Mouse (Mus musculus) kidney, adult 2 months (tissue): ENCODE data around the gene Phox2a. TPM values are rescaled to one million over a fixed set of nuclear protein-coding genes. Genes with fewer than 3 reads are reported as not detected.
A peak's percentile ranks its signal among the peaks of the same experiment; 100 is the strongest.

Experiments
- DNase-seq: peaks from one replicate; pipeline ENCODE4 v3.0.0; 2021
- H3K27ac ChIP-seq: fragments of 200-500 bp; 2 replicates; pipeline ENCODE4 v1.5.1; 2012; ENCODE audit warnings: low read depth, low read length, control low read depth, inconsistent platforms; ENCODE audit not compliant: insufficient read depth
- H3K27me3 ChIP-seq: fragments of 200-500 bp; replicated peaks from 2 replicates; pipeline ENCODE4 v1.6.1; 2012; ENCODE audit warnings: mild to moderate bottlenecking, moderate library complexity, low read length, inconsistent platforms; ENCODE audit not compliant: control insufficient read depth, insufficient read depth
- H3K36me3 ChIP-seq: fragments of 200-500 bp; 2 replicates; pipeline ENCODE4 v1.6.1; 2012; ENCODE audit warnings: mild to moderate bottlenecking, moderate library complexity, low read length, inconsistent platforms; ENCODE audit not compliant: control insufficient read depth, insufficient read depth
- H3K4me1 ChIP-seq: fragments of 200-500 bp; 2 replicates; pipeline ENCODE4 v1.6.1; 2011; ENCODE audit warnings: low read length; ENCODE audit not compliant: control insufficient read depth, insufficient read depth
- H3K4me3 ChIP-seq: fragments of 200-500 bp; 2 replicates; pipeline ENCODE4 v1.5.1; 2011; ENCODE audit warnings: mild to moderate bottlenecking, low read depth, low read length, control low read depth; ENCODE audit not compliant: insufficient read depth
- CTCF ChIP-seq: fragments of 200-500 bp; conservative IDR thresholded peaks from 2 replicates; pipeline ENCODE4 v1.5.1; 2011; ENCODE audit warnings: low read depth, mild to moderate bottlenecking, control low read depth, low read length, moderate library complexity, mixed read lengths; ENCODE audit not compliant: insufficient read depth, insufficient read length
- POLR2A ChIP-seq: fragments of 200-500 bp; IDR thresholded peaks from one replicate; pipeline ENCODE4 v1.6.1; 2011; ENCODE audit warnings: low read depth, low read length, control low read depth
- WGBS: fragments of 180-500 bp; shearing (Covaris S2); methylation state at CpG from one replicate; pipeline ENCODE4 v1.1.7; 2018; 5-methylcytosine and 5-hydroxymethylcytosine counted together
- polyA plus RNA-seq: library from polyadenylated mRNA; depleted of rRNA; stranded (reverse); fragments of >200 nt; gene quantifications from 2 replicates; pipeline ENCODE4 v1.2.3, GENCODE M21; 2012

Gene Phox2a
- polyA plus RNA-seq, 1 experiment: 0.20 TPM

DNA sequence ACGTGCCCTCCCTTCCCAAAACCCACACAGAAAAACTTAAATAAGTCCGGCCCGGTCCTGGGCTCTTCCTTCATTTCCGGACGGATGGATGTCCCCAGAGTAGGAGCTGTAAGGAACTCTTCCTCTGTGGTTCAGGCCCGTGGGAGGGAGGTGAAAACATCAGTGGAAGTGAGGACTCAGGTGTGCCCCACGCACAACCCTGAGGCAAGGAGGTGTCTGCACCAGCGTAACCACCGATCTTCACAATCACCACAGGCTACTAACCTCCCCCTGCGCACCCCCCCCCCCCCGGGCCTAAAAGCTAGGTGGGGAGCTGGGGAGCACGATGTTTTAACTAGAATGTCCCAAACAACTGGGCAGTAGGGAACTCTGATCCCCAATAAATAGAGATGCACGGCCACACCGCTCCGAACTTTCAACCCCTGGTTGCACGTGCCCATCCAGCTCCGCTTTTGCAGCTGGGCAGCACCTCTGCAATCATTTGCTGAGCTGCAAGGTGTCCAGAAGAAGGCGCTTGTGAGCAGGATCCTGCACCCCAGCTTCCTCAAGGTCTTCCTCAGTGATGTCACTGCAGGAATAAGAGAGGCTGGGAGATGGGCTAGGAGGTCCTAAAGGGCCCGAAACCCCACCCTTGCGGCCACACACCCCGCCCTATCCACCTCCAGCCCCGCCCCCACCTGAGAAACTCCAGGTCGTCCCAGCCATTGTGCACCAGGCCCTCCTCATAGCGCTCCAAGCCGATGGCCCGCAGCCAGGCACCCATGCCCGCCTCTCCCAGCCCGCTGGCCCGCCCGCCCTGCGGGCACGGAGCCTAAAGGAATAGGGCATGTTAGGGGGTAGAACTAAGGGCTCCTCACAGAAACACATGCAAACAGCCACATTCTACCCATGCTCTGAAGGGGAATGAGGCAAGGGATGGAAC, 5.0 kb downstream of the Phox2a start:
- Histone ChIP-seq H3K27me3 (peaks cover 7% of the 10 kb centered on the region), H3K4me3 (no peak overlapping the region), H3K36me3 (peaks cover 5% of the 10 kb centered on the region), H3K4me1 (peaks cover 5% of the 10 kb centered on the region; the same call in 1 of the 2 replicates), H3K27ac (no peak overlapping the region)
- DNase-seq: peak; percentile 70
- TF ChIP-seq CTCF: peak; percentile 58
- no peak for TF ChIP-seq POLR2A
- whole genome bisulfite sequencing: 44% methylated on average over 32 of the region's 32 CpGs

DNA sequence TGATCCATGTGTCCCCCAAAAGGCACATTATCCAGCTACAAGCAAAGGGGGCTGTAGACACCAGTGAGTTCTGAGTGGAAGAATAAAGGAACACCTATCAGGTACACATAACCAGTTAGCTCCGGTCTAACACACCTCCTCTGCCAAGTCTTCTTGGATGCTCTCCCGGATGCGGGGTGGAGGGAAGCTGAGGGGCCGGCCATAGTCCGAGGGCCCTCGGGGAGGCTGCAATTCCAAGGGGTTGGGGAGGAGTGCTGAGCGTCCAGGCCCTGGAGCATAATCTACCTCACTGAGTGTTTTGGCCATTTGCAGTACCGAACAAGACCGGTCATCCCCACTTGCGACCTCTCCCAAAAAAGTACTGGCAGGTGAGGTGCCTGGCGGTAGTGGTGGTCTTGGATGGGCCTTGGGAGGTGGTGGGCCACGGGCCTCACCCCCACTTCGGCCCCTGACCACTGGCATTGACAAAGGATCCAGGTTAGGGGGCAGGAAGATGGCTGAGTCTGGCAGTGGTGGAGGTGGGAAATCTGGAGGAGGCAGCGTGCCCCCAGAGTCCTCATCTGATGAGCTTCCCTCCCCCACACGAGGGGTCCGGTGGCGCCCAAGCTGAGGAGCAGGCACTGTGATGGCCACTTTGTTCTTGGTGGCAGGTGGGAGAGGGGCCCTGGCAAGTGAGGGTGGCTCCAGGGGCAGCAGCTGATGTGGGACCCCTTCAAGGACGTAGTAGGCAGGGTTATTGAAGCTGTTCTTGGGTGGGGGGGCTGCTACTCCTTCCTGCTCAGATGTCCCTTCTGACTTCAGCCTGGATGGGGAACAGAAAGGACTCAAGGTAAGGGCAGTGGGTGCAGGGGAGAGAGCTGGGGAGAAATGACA, 5.9 kb downstream of the Phox2a start:
- no peak for TF ChIP-seq CTCF
- no peak for TF ChIP-seq POLR2A
- DNase-seq: peak; percentile 84
- 57% methylated on average over 18 of the region's 18 CpGs for WGBS
- H3K27me3 ChIP-seq: no peaks in the 10 kb centered on the region
- H3K36me3 ChIP-seq: peaks cover 5% of the 10 kb centered on the region
- peaks cover 5% of the 10 kb centered on the region; the same call in 1 of the 2 replicates for H3K4me1 ChIP-seq
- no peak overlapping the region for H3K4me3 ChIP-seq
- no peak overlapping the region for H3K27ac ChIP-seq

DNA sequence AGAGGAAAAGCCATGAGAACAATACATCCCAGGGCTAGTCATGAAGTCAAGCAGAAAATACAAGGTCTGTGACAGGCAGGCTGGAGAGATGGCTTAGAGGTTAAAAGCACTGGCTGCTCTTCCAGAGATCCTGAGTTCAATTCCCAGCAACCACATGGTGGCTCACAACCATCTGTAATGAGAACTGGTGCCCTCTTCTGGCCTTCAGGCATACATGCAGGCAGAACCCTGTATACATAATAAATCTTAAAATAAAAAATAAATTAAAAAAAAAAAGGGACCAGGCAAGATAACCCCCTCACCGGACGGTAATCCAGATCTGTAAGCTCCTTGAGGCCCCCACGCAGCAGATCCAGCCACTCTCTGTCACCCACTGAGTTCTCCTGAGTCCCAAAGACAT, 12.3 kb downstream of the Phox2a start:
- H3K4me3 ChIP-seq: no peak overlapping the region
- DNase-seq: no peak
- H3K4me1 ChIP-seq: no peaks in the 10 kb centered on the region
- H3K27me3 ChIP-seq: no peaks in the 10 kb centered on the region
- TF ChIP-seq CTCF (peak; percentile 15; the same call in 1 of the 2 replicates), POLR2A (no peak)
- H3K36me3 ChIP-seq: peaks cover 10% of the 10 kb centered on the region
- WGBS: 95% methylated on average over 3 of the region's 3 CpGs
- no peak overlapping the region for H3K27ac ChIP-seq

DNA sequence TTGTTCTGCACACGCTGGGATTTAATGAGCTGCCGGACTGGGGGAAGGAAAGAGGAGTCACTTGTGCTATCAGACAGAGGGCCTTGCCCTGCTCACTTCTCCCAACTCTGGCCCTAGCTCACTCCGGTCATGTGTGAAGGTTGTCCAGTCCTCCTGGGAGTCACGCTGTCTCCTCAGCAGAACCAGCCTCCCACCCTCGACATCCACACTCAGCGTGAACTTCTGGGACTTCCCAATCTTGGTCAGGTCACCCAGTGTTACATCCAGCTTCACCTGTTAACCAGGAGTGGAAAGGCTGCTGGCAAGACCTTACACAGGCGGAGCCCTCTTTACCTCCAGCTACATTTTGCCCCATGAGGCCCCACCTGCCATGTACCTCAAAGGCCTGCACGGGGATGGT, 13.3 kb downstream of the Phox2a start:
- H3K27ac ChIP-seq: no peak overlapping the region
- peaks cover 8% of the 10 kb centered on the region for H3K36me3 ChIP-seq
- no peaks in the 10 kb centered on the region for H3K27me3 ChIP-seq
- DNase-seq: no peak
- H3K4me1 ChIP-seq: peaks cover 4% of the 10 kb centered on the region; the same call in 1 of the 2 replicates
- TF ChIP-seq CTCF (no peak), POLR2A (no peak)
- 90% methylated on average over 8 of the region's 8 CpGs for WGBS
- H3K4me3 ChIP-seq: no peak overlapping the region

DNA sequence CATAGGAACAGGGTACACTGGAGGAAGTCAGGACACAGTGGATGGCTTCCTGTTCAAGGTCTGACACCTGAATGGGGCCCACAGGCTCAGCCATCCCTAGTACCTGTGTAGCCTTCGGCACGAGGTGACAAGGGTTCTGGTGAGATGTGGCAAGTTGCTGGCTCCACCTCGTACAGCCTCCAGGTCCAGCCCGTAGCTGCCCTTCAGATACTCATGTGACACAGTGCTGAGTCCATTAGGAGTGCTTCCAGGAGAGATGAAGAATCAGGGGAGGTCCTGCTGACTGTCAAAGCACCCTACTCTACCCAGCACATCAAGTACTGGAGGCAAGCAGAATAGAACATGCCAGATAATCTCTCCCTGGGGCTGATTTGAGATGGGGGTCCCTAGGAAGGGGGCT, 14.3 kb downstream of the Phox2a start:
- H3K4me1 ChIP-seq: peaks cover 4% of the 10 kb centered on the region; the same call in 1 of the 2 replicates
- H3K36me3 ChIP-seq: peaks cover 6% of the 10 kb centered on the region
- TF ChIP-seq POLR2A (no peak), CTCF (no peak)

DNA sequence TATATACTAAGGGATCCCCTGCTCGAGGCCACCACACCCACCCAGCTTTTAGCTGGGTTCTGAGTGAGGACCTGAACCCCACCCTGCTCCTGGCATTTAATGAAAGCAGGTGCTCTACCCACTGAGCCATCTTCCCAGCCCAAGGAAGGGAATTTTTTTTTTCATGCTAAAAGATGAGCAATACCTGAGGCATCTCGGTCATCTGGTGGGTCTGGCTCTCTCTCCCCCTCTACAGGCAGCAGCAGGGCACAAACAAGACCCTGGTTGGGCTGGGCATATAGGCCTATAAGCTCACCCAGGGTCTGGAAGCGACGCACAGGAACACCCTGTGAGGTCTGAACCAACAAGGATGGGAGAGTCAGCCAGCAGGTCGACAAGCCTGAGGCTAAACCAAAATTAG, 15.2 kb downstream of the Phox2a start:
- TF ChIP-seq POLR2A (no peak), CTCF (no peak)
- Histone ChIP-seq H3K4me3 (no peak overlapping the region), H3K27me3 (no peaks in the 10 kb centered on the region), H3K4me1 (peaks cover 4% of the 10 kb centered on the region; the same call in 1 of the 2 replicates), H3K27ac (no peak overlapping the region), H3K36me3 (peaks cover 6% of the 10 kb centered on the region)
- no peak for DNase-seq
- 77% methylated on average over 5 of the region's 5 CpGs for WGBS

More for the DNA sequence above, 14.3 kb downstream of the Phox2a start:
- Histone ChIP-seq H3K27ac (no peak overlapping the region), H3K27me3 (no peaks in the 10 kb centered on the region), H3K4me3 (no peak overlapping the region)
- no peak for DNase-seq
- 73% methylated on average over 4 of the region's 4 CpGs for whole genome bisulfite sequencing
